Mouse (Mus musculus): Measurements from ENCODE around the gene Npr3. TPM values are rescaled to one million over a fixed set of nuclear protein-coding genes. Genes with fewer than 3 reads are reported as not detected.

Gene Npr3
- total RNA-seq, 2 experiments from 2014 or later, result 28.4 to 36.8 TPM

DNA sequence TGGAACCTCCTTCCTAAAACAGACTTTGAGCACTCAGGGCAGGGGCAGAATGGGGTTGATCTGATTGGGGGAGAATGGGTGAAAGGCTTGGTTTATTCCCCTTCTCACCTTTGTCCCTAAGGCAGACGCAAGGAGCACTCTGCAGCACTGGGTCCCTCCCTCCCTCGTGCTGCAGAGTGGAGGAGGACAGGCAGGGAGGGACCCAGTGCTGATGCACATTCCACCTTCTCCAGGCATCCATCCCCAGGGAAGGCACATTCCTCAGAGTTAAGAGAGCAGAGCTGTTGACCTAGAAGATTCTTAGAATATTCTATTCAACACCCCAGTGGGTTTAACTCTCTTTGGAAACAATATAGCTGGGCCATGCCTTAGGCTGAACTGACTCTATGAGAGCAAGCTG is 112.5 kb downstream of the Npr3 start:
- no peak for DNase-seq
- intact Hi-C loops (cut with DNase I), result no loop called here

Other genes starting within 250 kb of the Npr3 start
- gene Sub1, start 89.7 kb upstream of the Npr3 start, total RNA-seq (2021), result 10 to 100 TPM; 84.5 to 93.1 TPM
- gene Zfr, start 210.5 kb upstream of the Npr3 start, total RNA-seq (2021), result 10 to 100 TPM; 73.9 to 84.0 TPM